Mouse (Mus musculus): ENCODE measurements around the gene Slc13a5.

The Slc13a5 gene

GRCm38 (mm10) chr11:72266960-72267560 is at the start of gene Slc13a5:
TSS of gene Slc13a5 (minus strand) at chr11:72267222.
- no peak for DNase-seq

DNA sequence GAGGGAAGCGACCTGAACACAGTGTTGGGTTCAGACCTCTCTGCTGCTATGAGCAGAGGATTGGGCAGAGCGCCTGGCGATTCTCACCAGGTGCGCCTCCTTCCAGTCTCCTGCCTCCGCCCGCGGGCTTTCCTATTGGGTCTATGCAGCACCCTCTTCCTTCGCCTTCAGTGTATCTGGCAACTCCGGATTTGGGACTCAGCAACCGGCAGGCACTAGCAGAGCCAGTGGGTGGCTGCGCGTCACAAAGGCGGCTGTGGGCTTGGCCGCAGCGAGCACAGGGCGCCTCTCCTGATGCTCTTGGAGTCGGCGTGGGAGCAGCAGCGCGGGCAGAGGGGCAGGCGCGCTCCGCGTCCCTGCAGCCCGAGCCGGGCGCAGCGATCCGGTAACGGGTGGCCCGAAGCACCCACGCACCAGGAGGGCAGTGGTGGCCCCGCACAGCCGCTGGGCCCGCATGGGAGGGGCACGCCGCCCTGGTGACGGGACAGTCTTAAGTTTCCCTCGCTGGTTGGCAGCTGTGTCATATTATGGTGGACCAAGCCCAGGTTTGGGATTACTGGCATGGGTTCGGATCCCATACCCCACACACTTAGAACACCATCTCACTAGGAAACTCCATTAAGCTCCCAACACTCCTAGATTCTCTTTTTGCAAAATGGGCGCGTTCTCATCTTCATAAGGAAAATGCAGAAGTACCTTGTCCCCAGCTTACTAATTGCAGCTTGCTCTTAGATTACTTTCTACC is 47.3 kb upstream of the Slc13a5 start, which contains the start of gene Fbxo39:
Gene Fbxo39, plus strand, starts transcription at position 294 of the 745 bp plus-strand sequence.
- no peak for DNase-seq

- no peak for DNase-seq
These were observed 44.5 kb upstream of the Slc13a5 start for GRCm38 (mm10) chr11:72311355-72312001.

DNA sequence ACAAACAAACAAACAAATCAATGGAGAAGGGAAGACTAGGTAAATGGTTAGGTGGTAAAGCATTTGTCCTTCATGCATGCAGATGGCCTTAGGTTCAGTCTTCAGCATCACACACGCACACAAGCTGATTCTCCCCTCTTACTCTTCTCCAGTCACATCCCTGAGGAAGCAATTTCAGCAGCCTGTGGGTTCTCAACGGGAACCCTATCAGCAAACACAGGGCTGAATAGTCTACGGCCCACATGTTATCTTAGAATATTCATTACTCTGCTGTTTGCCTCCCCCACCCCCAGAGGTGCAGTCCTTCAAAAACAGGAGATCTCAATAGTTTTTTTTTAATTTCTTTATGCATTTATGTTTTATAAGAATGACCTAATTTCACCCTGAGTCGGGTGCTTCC is 43.5 kb upstream of the Slc13a5 start:
- no peak for DNase-seq

DNA sequence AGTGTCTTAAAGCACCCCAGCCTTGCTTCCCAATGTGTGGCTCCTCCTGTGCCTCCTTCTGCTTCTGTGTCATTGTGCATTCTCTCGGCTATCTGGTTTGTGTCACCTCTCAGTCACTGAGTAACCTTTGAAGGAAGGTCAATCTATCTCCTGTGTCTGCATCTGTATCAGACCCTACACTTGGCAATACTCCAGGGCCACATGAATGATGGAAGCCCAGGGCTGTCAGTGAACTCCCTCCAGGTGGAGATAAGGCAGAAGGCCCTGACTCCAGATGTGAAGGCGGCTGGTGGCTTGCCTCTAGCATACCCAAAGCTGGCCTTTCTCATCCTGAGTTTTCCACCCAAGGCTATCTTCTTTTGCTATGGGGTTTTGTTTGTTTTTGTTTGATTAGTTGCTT is 42.0 kb upstream of the Slc13a5 start:
- DNase-seq, result no peak

GRCm38 (mm10) chr11:72307461-72307860 is 40.4 kb upstream of the Slc13a5 start:
- DNase-seq, result no peak

DNA sequence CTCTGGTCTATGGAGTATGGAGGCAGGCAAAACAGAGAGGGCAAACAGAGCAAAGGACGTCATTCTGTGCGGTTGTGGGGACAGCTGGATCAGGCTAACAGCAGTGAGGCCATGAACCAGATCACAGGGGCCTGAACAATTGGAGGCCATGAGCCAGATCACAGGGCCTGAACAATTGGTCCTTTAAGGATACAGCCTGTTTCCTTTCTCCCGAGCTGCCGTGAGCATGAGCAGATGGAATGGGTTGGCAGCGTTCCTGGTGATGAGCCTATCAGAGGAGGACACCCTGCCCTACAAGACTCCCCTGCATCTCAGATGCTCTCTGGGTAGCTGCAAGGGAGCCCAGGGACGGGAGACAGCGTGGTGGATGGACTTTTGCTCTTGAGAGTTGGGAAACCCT is 35.2 kb upstream of the Slc13a5 start:
- peak; percentile 28 to 39 for DNase-seq

- peak; percentile 77 to 81 for DNase-seq
These were observed 34.3 kb upstream of the Slc13a5 start, which contains the start of gene Xaf1 for GRCm38 (mm10) chr11:72301334-72301733. TSS of gene Xaf1 (plus strand) at chr11:72301629.

- DNase-seq, result no peak
These were observed 26.1 kb upstream of the Slc13a5 start for GRCm38 (mm10) chr11:72293116-72293515.

DNA sequence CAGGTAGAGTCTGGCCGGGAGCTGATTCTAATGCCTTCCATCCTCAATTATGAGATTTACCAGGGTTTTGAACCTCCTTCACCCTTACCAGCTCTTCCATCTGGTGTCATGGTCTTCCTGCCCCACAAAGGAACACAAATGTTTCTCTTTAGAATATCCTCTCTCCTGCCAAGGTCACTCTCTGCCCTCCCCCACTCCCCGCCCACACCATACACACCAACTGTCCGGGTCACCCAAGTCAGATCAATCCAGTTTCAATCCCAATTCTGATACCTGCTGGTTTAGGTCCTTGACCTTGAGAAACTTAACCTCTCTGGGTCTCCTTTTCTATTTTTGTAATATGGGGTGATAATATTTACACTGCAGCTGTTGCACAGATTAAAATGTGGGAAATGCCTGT is 20.5 kb upstream of the Slc13a5 start:
- DNase-seq, result no peak

DNA sequence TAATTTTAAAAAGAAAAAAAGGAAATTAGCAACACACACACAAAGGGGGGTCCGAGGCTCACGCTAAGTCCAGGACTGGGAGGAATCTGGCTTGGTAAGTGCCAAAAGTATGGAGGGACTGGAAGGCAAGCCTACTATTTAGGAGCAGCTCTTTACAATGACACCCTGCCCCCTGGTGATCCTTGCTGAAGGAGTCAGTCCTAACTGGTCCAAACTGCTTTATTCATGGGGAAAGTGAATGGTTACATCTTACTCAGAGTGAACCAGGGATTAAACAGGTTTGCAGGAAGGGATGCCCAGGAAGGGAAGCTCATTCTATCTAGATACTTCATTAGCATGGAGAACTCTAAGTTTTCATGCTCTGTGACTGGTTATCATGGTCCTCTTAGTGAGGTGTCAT is 20.1 kb upstream of the Slc13a5 start:
- no peak for DNase-seq

DNA sequence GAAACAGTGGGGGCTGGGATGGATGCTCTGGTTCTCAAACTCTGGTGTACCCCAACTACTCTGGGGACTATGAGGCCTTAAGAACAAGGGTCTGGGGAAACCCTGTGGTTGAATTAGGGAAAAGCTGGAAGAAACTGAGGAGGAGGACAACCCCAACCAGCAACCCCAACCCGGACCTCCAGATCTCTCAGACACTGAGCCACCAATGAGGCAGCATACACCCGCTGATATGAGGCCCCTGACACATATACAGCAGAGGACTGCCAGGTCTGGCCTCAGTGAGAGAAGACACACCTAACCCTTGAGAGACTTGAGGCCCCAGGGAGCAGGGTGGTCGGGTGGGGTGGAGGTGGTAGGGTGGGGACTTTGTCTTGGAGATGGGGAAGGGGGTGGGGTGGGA is 19.6 kb upstream of the Slc13a5 start:
- DNase-seq, result no peak

DNA sequence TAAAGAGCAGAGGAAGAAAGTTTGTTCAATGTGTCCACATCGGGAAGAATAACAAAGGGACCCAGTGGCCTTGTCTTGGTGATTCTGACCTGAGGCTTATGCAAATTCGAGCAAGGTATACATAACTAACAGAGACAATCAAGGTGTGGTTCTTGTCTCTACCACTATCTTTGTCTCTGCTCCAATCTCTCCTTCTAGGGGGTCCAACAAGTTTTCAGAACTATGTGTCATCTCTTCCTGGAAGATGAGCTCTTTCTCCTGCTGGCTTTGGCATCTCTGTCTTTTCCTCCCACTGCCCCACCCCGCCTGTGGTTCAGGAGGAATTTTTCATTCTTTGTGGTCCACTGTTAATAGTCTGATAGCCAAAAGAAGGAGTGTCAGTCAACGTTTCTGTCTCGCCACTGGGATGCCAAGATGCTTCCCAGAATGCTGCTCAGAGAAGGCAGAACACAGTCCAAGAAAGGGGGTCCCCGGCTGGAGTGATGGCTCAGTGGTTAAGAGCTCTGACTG is 19.0 kb upstream of the Slc13a5 start:
- no peak for DNase-seq

DNA sequence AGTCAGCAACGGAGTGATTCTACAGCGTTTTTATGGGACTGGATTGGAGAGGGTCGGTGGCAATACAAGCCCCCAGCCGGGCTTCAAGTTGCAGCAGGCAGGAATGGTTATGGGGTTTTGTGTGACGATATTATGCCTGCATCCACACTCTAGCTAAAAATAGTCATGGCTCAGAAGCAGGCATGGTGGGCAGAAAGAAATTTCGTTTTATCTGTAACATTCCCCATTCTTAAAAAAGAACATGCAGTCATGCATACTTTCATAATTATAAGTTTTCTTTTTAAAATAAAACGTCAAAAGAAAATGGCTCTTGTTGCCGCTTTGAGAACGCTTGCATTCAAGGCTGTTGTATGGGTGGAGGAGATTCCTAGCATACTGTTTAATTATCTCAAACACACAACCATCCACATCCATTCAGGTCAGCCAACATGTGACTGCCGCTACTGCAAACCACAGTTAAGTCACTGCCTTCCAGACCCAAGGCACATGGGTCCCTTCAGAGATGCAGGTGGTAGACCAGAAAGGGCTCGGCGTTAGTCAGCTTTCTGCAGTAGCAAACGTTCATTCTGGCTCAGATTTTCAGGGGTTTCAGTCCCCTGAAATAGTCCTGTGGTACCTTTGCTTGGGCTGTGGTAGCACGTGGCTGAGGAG is 17.6 kb upstream of the Slc13a5 start:
- DNase-seq, result no peak

DNA sequence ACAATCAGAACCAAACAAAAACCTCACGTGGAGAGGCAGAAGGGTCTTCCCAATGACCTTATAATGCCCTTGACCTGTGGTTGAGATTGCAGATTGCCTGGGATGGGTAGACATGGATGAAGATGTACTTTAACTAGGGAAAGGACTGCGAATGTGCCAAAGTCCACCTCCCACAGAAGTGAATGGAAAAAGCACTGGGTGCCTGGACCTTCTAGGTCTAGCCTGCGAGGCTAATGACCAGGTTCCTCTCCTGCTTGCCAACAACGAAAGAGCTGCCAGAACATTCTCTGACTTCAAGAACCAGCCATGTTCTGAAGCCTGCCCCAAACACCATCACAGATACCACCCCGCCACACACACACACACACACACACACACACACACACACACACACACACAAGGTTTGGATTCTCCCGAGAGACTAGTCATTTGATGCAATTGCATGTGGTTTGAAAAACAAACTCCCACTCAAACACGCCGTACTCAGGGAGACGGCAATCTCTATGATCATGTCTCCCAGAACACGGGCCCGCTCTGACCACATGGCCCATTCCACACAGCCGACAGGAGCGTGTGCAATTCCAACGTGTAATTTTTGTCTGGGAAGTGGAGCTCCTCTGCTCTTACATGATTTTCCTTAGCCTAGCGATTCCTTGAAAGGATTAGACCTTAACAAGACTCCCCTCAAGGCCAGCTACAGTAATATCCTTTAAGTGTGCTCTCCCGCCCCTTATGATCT is 16.6 kb upstream of the Slc13a5 start:
- DNase-seq, result no peak

DNA sequence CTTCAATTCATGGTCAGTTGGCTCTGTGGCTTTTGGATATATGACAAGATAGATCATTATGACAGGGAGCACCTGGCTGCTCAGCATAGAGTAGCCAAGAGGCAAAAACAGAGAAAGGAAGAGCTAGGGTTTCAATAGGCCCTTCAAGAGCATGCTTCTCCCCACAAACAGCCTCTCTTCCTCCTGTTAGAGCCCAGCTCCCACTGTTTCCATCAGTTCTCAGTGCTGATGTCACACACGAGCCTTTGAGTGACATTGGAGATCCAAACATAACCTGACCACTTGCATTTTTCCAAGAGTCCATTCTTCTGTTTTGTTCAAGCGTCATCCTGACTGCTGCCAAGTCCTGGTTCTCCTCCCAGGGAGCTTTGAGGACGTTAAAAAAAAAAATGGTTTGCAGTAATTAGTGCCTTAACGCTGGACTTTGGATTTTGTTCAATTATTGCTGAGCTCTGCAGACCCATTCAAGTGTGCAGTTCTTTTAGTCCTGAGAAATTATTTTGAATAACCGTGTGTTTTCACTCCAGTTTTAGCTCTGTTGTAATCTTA is 14.9 kb upstream of the Slc13a5 start:
- DNase-seq, result no peak

GRCm38 (mm10) chr11:72281143-72281851 is 14.3 kb upstream of the Slc13a5 start:
- no peak for DNase-seq

DNA sequence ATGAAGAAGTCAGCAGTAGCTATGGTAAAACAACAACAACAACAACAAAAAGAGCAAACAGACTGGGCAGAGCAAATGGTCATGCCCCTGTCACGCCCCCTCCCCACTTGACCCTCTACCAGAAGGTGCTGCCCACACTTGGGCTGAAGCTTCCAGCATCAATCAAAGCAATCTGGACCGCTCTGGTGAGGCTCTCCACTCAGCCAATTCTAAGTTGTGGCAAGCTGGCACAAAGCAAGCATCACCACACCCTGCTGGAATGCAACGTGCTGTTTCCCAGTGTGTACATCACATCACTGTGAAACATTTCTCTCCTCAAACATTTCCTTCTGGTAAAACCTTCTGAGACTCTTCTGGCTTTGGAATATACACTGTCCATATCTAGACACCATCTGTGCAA is 6.3 kb upstream of the Slc13a5 start:
- DNase-seq, result no peak

DNA sequence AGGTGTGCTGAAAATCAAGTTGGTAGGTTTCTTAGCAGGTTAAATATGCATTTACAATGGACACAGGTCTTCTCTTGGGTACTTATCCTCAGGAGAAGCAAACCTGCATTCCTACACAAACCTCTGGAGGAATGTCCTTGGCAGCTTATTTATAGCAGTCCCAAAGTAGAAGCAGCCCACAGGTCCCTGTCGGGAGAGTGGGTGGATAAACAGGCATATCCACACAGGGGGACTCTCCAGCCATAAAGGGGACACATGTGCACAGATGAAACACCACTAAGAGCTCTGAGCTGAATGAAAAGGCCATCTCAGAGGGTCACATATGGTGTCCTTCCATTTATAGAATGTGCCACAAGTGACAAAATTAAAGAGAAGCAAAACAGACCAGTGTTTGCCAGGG is 4.7 kb upstream of the Slc13a5 start:
- no peak for DNase-seq

DNA sequence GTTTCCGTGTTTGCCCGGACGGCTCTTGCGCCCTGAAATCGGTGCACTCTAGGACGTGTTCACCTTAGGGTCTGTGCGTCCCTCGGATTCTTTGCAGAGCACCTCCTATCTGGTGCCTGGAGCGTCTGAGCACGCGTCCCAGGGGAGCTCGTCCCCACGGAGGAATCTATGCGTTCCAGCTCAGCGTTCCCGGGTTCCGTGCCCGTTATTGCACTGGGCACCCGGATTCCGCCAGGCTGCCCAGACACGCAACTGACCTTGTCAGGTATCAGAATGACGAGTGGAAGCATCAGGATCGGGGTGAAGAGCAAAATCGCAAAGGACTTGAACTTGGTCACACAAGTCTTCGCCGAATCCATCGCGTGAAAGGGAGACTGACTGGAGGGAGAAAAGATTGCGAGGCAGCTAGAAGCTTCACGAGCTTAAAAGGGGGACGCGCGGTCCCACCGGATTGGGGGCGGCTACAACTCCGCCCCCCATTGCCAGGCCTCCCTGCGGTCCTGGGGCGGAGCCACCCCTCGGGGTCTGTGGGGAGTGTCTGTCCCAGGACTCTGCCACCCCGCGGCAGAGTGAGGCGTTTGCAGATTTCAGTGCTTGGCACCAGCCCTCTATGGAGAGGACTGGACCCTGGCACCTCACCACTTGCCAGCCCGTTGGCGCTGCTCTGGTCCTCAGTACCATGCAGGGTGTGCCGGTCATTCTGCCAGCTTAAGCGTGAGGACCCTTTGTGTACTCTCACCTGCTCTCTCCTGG is 639 bp downstream of the Slc13a5 start:
- peak; percentile 65 to 66 for DNase-seq

DNA sequence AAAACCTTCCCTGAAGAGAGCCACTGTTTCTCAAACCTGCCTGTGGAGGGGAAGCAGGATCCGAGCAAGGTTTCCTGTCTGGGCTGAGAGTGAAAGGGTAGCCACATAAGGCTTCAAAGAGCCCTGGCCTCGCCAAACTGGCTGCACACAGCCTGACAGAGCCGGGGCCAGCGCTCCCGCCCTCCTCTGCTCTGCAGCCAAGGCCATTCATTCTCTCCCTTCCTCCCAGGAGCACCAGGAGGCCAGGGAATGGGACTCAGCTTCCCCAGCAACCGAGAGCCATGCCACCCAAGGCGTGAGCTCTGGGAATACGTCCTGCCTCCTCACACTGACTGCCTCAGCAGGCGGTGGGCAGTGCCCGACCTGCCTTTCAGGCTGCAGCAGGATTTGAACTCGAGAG is 1.5 kb downstream of the Slc13a5 start:
- DNase-seq, result no peak

Data from lung, postnatal 4 days (tissue).